In the genomic region with DNA sequence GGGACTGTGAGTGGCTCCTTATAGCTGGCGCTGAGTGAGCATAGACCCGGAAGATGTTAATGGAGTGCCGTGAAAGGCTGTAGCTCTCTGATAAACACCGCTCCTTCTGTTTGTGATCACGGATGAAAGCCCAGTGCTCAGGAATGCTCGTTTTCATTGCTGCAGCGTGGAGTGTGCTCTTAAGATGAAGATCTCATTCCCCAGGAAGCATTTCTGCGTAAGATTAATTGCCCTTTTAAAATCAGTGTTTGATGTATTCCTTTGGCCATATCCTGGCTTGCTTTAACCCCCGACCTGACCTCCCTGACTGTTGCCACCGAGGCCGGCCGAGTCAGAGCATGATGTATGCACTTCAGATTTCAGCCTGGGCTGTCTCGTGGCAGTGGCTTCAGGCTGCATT, we compare ENCODE assay signal across 9 mouse cellular contexts.
DNase-seq lines count a peak whose midpoint lies in the region; ATAC-seq lines count a peak whose summit lies in the region.
"Had no signal": no experiment of that assay in that cellular context is flagged by ENCODE, and none has a peak within 500 bp of the region (broad histone marks: within the 10 kb centered on the region; RNA-seq: fewer than 3 reads in every experiment).

No protein-coding gene starts in this region.

- H3K4me1 ChIP-seq in lung, embryonic 16.5 days (replicated peaks; ENCODE audit: control insufficient read depth, insufficient read depth, low read length): peaks cover 4% of the 10 kb centered on the region
- H3K4me1 ChIP-seq in hindbrain, embryonic 16.5 days (ENCODE audit: control insufficient read depth, insufficient read depth, low read depth, low read length): no peaks in the 10 kb centered on the region; the same call in 1 of the 2 replicates
- H3K4me1 ChIP-seq in neural tube, embryonic 11.5 days (ENCODE audit: control insufficient read depth, insufficient read depth, low read length): 0 out of 2 replicates have a peak, but pooled peaks cover 3% of the 10 kb centered on the region

- H3K27me3 ChIP-seq in lung, embryonic 16.5 days (ENCODE audit: control insufficient read depth, insufficient read depth, low read depth, low read length): no peaks in the 10 kb centered on the region
- no peaks in the 10 kb centered on the region for H3K27me3 ChIP-seq in hindbrain, embryonic 16.5 days (replicated peaks; ENCODE audit: control insufficient read depth, insufficient read depth, low read length)
- no peaks in the 10 kb centered on the region for H3K27me3 ChIP-seq in neural tube, embryonic 11.5 days (ENCODE audit: control insufficient read depth, insufficient read depth, low read length)

- peak; percentile 52 for ATAC-seq in lung, embryonic 16.5 days (ENCODE audit: low read depth)
- ATAC-seq in hindbrain, embryonic 16.5 days: no peak
- ATAC-seq in neural tube, embryonic 11.5 days (ENCODE audit: insufficient read depth, low FRiP score, low TSS enrichment): no peak
- ATAC-seq: liver, postnatal 0 days had no signal

- 4% methylated on average over 13 of the region's 13 CpGs for WGBS in lung, embryonic 16.5 days
- WGBS in hindbrain, embryonic 16.5 days: 34% methylated on average over 13 of the region's 13 CpGs
- WGBS in neural tube, embryonic 11.5 days: 16% methylated on average over 13 of the region's 13 CpGs

- H3K9me3 ChIP-seq in lung, embryonic 16.5 days (ENCODE audit: control insufficient read depth, low read length): no peaks in the 10 kb centered on the region
- H3K9me3 ChIP-seq in hindbrain, embryonic 16.5 days (ENCODE audit: control insufficient read depth, low read length): no peaks in the 10 kb centered on the region
- H3K9me3 ChIP-seq in neural tube, embryonic 11.5 days (ENCODE audit: control insufficient read depth, low read length): no peaks in the 10 kb centered on the region

- no peaks in the 10 kb centered on the region for H3K36me3 ChIP-seq in lung, embryonic 16.5 days (ENCODE audit: control insufficient read depth, insufficient read depth, low read length)
- H3K36me3 ChIP-seq in hindbrain, embryonic 16.5 days (ENCODE audit: control insufficient read depth, insufficient read depth, low read length): no peaks in the 10 kb centered on the region
- no peaks in the 10 kb centered on the region for H3K36me3 ChIP-seq in neural tube, embryonic 11.5 days (ENCODE audit: control insufficient read depth, insufficient read depth, low read length)

- DNase-seq in lung, adult 18-20 months: no peak
- peak; percentile 79 for DNase-seq in embryo, embryonic 10 days (ENCODE audit: low spot score)
- DNase-seq in neural tube, embryonic 11.5 days (ENCODE audit: low spot score): peak; percentile 42
- no peak for DNase-seq in gastrocnemius, postnatal 25 days
- no peak for DNase-seq in spleen, postnatal 36 days (ENCODE audit: low spot score in 2 of 2)
- DNase-seq: cerebellum, adult 2 months; liver, postnatal 0 days had no signal

- no peak overlapping the region for H3K4me3 ChIP-seq in lung, embryonic 16.5 days (ENCODE audit: low read length)
- no peak overlapping the region for H3K4me3 ChIP-seq in hindbrain, embryonic 16.5 days (ENCODE audit: low read length)
- no peak overlapping the region for H3K4me3 ChIP-seq in neural tube, embryonic 11.5 days (ENCODE audit: low read depth, low read length)

- H3K4me2 ChIP-seq in lung, embryonic 16.5 days (ENCODE audit: low read depth, low read length): peak overlapping the region; percentile 1; the same call in 1 of the 2 replicates
- H3K4me2 ChIP-seq in hindbrain, embryonic 16.5 days (ENCODE audit: low read length): 0 out of 2 replicates have a peak overlapping the region, but pooled peaks have one; percentile 10
- no peak overlapping the region; the same call in 1 of the 2 replicates for H3K4me2 ChIP-seq in neural tube, embryonic 11.5 days (ENCODE audit: low read depth)

- H3K9ac ChIP-seq in lung, embryonic 16.5 days (ENCODE audit: low read length): no peak overlapping the region
- no peak overlapping the region for H3K9ac ChIP-seq in hindbrain, embryonic 16.5 days (ENCODE audit: low read depth, low read length)
- no peak overlapping the region for H3K9ac ChIP-seq in neural tube, embryonic 11.5 days (ENCODE audit: low read length)
- H3K9ac ChIP-seq: liver, postnatal 0 days had no signal

- no peak overlapping the region for H3K27ac ChIP-seq in lung, embryonic 16.5 days (ENCODE audit: low read length)
- H3K27ac ChIP-seq in hindbrain, embryonic 16.5 days (ENCODE audit: low read depth, low read length): no peak overlapping the region
- H3K27ac ChIP-seq in neural tube, embryonic 11.5 days (ENCODE audit: low read depth, low read length): no peak overlapping the region

Comparison
In these comparisons a context has a peak if more than half of its experiments do, and no peak if none do; other contexts are left out.
1. DNase-seq: peak in embryo, embryonic 10 days (single experiment) and neural tube, embryonic 11.5 days (single experiment); none in lung, adult 18-20 months (0 of 2), gastrocnemius, postnatal 25 days (single experiment) and spleen, postnatal 36 days (0 of 2).